Mouse (Mus musculus): Measurements from ENCODE around the gene Sh3gl3. TPM values are rescaled to one million over a fixed set of nuclear protein-coding genes. Genes with fewer than 3 reads are reported as not detected.

The Sh3gl3 gene
- polyA plus RNA-seq, 1 experiment from 2014 or later: 25.7 TPM

DNA sequence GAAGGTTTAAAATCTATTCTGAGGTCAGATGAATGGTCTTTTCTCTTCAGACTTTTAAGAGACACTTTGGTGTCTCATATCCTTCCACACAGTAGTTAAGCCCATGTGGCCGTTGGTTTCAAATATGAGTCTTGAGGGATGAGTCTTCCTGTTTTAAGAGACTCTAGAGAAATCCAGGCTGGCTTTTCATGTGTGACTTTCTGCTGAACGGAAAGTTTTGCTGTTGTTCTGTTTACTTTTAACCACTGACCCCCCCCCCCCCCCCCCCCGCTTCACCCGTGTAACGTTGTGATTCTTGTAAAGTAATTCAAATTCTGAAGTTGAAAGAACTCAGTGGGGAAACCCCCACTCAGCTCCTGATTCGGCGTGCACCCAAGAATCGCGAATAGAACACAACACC, 61.8 kb downstream of the Sh3gl3 start:
- Histone ChIP-seq H3K36me3 (no peaks in the 10 kb centered on the region), H3K4me2 (no peak overlapping the region), H3K27me3 (no peaks in the 10 kb centered on the region), H3K27ac (no peak overlapping the region), H3K9me3 (no peaks in the 10 kb centered on the region), H3K9ac (replicated peaks) (no peak overlapping the region), H3K4me3 (replicated peaks) (no peak overlapping the region), H3K4me1 (replicated peaks) (peaks cover 27% of the 10 kb centered on the region)
- no peak for ATAC-seq (ENCODE audit: insufficient number of reproducible peaks, insufficient read depth, low FRiP score, low TSS enrichment, low read depth)
- WGBS: 65% methylated on average over 9 of the region's 9 CpGs

DNA sequence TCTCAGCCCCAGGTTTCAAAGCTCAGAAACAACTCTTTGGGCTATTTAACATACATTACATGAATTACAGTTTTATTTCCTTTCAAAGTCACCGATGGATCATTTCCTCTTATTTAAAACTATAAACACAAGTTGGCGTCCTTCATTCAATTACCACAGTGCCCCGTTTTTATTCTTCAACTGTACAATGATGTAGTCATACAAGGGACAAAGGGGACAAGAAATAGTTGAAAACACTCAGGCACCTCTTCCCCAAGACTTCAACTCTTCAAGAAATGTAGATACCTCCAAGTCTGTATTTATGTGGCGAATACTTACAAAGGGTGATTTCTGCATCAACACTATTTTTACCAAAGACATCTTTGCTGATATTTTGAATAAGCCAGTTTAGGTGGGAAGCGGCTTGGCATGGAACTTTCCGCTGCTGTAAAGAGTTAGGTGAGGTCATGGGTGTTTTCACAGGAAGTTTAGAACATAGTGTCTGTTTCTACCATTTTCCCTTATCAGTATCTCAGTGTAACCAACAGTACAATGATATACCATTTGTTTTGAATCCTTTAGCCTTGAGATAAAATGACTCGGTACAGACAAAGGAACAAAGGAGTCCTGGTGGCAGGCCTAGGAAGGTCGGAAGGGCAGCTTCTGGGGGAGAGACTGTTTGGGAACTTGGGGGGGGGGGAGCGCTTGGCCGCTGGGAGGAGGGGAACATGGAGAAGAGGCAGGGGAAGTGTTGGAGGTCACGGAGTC, 62.7 kb downstream of the Sh3gl3 start:
- peaks cover 32% of the 10 kb centered on the region for H3K4me1 ChIP-seq (replicated peaks)
- H3K9ac ChIP-seq (replicated peaks): no peak overlapping the region
- ATAC-seq (ENCODE audit: insufficient number of reproducible peaks, insufficient read depth, low FRiP score, low TSS enrichment, low read depth): no peak
- no peak overlapping the region for H3K4me3 ChIP-seq (replicated peaks)
- H3K27me3 ChIP-seq: no peaks in the 10 kb centered on the region
- H3K36me3 ChIP-seq: no peaks in the 10 kb centered on the region
- WGBS: 83% methylated on average over 10 of the region's 11 CpGs
- no peaks in the 10 kb centered on the region for H3K9me3 ChIP-seq
- H3K27ac ChIP-seq: no peak overlapping the region
- no peak overlapping the region for H3K4me2 ChIP-seq

DNA sequence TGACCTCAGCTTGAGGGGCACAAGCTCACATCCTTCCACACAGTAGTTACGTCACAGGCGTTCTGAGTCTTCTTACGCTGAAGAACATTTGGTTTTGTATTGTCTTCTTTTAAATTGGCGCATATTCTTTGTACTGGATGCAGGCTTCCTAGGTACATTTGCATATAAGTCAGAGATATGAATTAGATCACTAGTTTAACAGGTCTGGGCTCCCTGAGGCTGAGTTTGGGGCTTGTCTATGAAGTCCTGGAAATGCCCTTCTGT, 63.2 kb downstream of the Sh3gl3 start:
- 93% methylated on average over 4 of the region's 4 CpGs for WGBS
- Histone ChIP-seq H3K27ac (no peak overlapping the region), H3K4me3 (replicated peaks) (no peak overlapping the region), H3K4me1 (replicated peaks) (peaks cover 30% of the 10 kb centered on the region), H3K4me2 (no peak overlapping the region), H3K9me3 (no peaks in the 10 kb centered on the region), H3K27me3 (no peaks in the 10 kb centered on the region), H3K9ac (replicated peaks) (no peak overlapping the region), H3K36me3 (no peaks in the 10 kb centered on the region)
- ATAC-seq (ENCODE audit: insufficient number of reproducible peaks, insufficient read depth, low FRiP score, low TSS enrichment, low read depth): no peak

DNA sequence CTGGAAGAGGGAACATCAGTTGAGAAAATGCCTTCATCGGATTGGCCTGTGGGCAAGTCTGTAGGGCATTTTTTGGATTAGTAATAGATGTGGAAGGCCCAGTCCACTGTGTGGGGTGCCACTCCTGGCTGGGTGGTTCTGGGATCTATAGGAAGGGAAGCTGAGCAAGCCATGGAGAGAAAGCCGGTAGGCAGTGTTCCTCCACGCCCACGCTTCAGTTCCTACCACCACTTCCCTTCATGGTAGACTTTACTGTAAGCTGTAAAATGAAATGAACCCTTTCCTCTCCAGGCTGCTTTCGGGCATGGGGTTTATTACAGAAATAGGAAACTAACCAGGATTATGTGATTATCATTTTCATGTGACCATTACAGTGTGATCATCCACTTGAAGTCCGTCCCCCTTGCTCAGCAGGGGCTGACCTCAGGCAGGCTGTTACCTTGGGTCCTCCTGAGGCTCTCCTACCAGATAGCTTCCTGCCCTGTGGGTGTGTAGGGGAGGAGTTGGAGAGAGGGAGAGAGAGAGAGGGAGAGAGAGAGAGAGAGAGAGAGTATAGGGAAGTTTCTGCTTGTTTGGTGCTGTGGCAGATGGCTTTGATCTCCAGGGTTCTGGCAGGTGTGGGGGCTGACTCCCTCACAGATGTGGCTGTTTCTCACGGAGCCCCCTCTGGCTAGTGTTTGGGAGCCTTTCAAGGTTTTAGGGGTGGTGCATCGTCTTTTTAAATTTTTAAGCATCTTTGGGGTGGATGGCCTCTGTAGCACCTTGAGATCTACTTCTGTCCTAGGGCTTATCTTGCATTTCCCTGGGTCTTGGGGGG, 67.0 kb downstream of the Sh3gl3 start:
- Histone ChIP-seq H3K9me3 (no peaks in the 10 kb centered on the region), H3K36me3 (no peaks in the 10 kb centered on the region), H3K4me3 (replicated peaks) (no peak overlapping the region), H3K27ac (0 out of 2 replicates have a peak overlapping the region, but pooled peaks have one; percentile 32), H3K27me3 (no peaks in the 10 kb centered on the region), H3K4me1 (replicated peaks) (peaks cover 10% of the 10 kb centered on the region), H3K4me2 (peak overlapping the region; percentile 15; the same call in 1 of the 2 replicates), H3K9ac (replicated peaks) (no peak overlapping the region; the same call in 1 of the 2 replicates)
- WGBS: 28% methylated on average over 8 of the region's 8 CpGs
- no peak for ATAC-seq (ENCODE audit: insufficient number of reproducible peaks, insufficient read depth, low FRiP score, low TSS enrichment, low read depth)

DNA sequence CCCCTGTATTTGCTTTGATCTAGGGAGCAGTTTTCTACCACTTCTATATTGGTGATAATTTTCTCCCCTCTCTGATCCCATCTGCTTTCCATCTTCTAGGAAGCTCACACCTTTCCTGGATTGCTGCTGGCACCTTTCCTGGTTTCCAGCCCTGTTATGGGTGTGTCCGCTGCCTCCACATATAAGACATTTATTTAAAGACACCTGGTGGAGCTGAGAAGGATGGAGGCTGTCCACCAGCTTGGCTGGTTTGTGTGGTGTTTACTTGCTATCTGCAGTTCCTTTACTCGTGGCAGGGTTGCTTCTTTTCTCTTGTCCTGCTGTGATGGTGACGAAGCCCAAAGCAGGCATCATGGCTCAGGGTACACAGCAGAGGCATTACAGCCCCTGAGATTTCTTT, 71.1 kb downstream of the Sh3gl3 start:
- Histone ChIP-seq H3K4me1 (replicated peaks) (peaks cover 19% of the 10 kb centered on the region), H3K27me3 (no peaks in the 10 kb centered on the region), H3K27ac (no peak overlapping the region), H3K9me3 (no peaks in the 10 kb centered on the region), H3K9ac (replicated peaks) (no peak overlapping the region), H3K4me2 (no peak overlapping the region), H3K4me3 (replicated peaks) (no peak overlapping the region), H3K36me3 (no peaks in the 10 kb centered on the region)
- 70% methylated on average over 3 of the region's 3 CpGs for WGBS
- ATAC-seq (ENCODE audit: insufficient number of reproducible peaks, insufficient read depth, low FRiP score, low TSS enrichment, low read depth): no peak

DNA sequence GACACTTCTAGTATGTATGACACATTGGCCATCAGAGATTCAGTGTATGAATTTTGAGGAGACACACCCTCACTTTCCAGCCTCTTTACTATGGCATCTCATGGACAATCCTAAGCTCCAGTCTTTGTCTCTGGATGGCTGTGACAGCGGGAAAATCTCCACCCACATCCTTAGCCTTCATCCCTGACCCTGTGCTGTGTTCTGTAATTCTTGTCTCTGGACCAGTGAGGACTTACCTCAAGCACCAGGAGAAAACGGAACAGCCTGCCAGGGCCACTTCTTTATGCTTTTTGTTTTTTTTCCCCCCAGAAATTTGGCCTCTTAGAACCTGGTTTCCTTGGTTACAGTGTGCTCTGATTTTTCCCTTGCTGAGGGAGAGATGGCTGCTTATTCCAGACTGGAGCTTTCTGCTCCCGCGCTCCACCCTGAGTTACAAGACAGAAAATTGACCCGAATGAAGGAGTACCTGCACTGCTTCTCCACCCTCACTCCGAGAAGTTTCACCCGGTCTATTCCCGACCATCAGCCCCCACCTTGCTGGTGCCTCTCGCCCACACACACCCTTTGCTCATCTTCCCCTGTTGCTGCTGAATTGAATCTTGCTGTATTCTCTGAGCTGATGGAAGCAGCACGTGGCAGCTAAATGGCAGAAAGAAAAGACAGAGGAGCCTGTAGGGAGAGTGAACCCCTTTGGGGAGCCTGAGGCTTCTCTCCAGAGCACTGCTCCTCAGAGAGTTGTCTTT, 75.5 kb downstream of the Sh3gl3 start:
- Histone ChIP-seq H3K4me1 (replicated peaks) (peaks cover 8% of the 10 kb centered on the region; the same call in 1 of the 2 replicates), H3K9me3 (no peaks in the 10 kb centered on the region), H3K9ac (replicated peaks) (no peak overlapping the region), H3K27ac (no peak overlapping the region), H3K36me3 (no peaks in the 10 kb centered on the region), H3K4me2 (no peak overlapping the region), H3K4me3 (replicated peaks) (no peak overlapping the region), H3K27me3 (no peaks in the 10 kb centered on the region)
- 76% methylated on average over 10 of the region's 10 CpGs for WGBS
- ATAC-seq (ENCODE audit: insufficient number of reproducible peaks, insufficient read depth, low FRiP score, low TSS enrichment, low read depth): no peak

DNA sequence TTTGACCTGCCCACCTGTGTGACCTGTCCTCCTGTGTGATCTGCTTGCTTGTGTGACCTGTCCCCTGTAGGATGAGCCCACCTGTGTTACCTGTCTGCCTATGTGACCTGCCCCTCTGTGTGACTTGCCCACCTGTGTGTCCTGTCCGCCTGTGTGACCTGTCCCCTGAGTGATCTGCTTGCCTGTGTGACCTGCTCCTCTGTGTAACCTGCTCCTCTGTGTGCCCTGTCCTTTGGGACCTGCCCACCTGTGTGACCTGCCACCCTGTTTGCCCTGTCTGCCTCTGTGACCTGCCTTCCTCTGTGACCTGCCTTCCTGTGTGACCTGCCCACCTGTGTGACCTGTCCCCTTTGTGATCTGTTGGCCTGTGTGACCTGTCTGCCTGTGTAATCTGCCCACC, 79.7 kb downstream of the Sh3gl3 start:
- Histone ChIP-seq H3K4me2 (no peak overlapping the region), H3K9ac (replicated peaks) (no peak overlapping the region), H3K4me3 (replicated peaks) (no peak overlapping the region), H3K36me3 (no peaks in the 10 kb centered on the region), H3K27ac (no peak overlapping the region), H3K9me3 (no peaks in the 10 kb centered on the region), H3K4me1 (replicated peaks) (peaks cover 8% of the 10 kb centered on the region; the same call in 1 of the 2 replicates), H3K27me3 (no peaks in the 10 kb centered on the region)
- ATAC-seq (ENCODE audit: insufficient number of reproducible peaks, insufficient read depth, low FRiP score, low TSS enrichment, low read depth): no peak
- WGBS: 61% methylated on average over 1 of the region's 1 CpGs

DNA sequence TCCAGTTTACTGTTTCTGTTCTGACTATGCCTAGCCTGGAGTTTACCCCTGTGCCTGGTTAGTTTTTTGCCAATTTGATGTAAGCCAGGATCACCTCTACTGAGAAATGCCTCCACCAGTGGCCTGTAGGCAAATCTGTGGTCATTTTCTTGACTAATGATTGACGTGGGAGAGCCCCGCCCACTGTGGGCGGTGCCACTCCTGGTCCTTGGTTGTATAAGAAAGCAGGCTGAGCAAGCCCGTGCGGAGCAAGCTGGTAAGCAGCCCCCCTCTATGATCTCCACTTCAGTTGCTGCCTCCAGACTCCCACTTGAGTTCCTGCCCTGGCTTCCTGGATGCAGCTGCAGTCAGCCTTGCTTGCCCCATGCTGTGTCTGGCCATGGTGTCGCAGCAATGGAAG, 83.3 kb downstream of the Sh3gl3 start:
- Histone ChIP-seq H3K27ac (no peak overlapping the region), H3K9ac (replicated peaks) (no peak overlapping the region), H3K27me3 (no peaks in the 10 kb centered on the region), H3K36me3 (no peaks in the 10 kb centered on the region), H3K9me3 (no peaks in the 10 kb centered on the region), H3K4me3 (replicated peaks) (no peak overlapping the region), H3K4me1 (replicated peaks) (no peaks in the 10 kb centered on the region), H3K4me2 (no peak overlapping the region)
- 75% methylated on average over 6 of the region's 6 CpGs for WGBS
- no peak for ATAC-seq (ENCODE audit: insufficient number of reproducible peaks, insufficient read depth, low FRiP score, low TSS enrichment, low read depth)

DNA sequence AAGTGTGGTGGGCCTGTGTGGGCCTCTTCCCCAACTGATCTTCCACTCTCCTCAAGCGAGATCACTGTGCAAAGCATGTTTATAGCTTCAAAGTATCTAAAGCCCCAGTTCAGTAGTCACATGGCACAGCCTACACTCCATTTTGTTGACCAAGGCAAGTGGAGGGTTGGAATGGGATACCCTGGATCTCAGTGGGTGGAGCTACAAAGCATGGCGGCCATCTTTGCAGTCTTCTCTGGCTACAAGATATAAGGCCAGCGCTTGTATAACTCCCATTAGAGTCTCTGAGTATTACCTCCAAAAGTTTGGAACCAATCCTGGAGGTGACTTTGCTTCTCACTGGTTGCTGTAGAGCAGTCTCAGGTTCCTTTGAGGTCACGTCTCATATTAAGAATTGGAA, 83.9 kb downstream of the Sh3gl3 start:
- H3K4me2 ChIP-seq: no peak overlapping the region
- H3K4me1 ChIP-seq (replicated peaks): no peaks in the 10 kb centered on the region
- H3K4me3 ChIP-seq (replicated peaks): no peak overlapping the region
- H3K27ac ChIP-seq: no peak overlapping the region
- no peak for ATAC-seq (ENCODE audit: insufficient number of reproducible peaks, insufficient read depth, low FRiP score, low TSS enrichment, low read depth)
- H3K9ac ChIP-seq (replicated peaks): no peak overlapping the region
- H3K36me3 ChIP-seq: no peaks in the 10 kb centered on the region
- 92% methylated on average over 4 of the region's 4 CpGs for WGBS
- H3K27me3 ChIP-seq: no peaks in the 10 kb centered on the region
- H3K9me3 ChIP-seq: no peaks in the 10 kb centered on the region

DNA sequence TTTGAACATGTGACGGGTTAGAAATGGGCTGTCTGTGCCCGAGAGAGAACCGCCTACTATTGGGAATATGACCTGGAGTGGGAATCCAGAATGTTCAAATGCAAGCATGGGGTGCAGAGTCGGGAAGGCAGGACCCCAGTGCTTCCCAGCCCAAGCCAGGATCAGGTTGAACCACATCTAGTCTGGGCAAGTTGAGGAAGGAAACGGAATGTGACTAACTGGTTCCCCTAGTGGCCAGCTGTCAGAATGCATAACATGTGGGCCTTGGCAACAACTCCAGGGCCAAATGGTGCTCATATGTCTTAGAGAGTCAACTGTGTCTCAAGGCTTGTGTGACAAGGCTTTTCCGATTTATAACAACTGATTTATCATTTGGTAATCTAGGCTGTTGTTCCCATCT, 86.6 kb downstream of the Sh3gl3 start:
- H3K27ac ChIP-seq: no peak overlapping the region
- H3K4me3 ChIP-seq (replicated peaks): no peak overlapping the region
- H3K36me3 ChIP-seq: no peaks in the 10 kb centered on the region
- WGBS: 74% methylated on average over 6 of the region's 6 CpGs
- no peak for ATAC-seq (ENCODE audit: insufficient number of reproducible peaks, insufficient read depth, low FRiP score, low TSS enrichment, low read depth)
- H3K4me2 ChIP-seq: no peak overlapping the region
- no peaks in the 10 kb centered on the region for H3K9me3 ChIP-seq
- no peaks in the 10 kb centered on the region for H3K27me3 ChIP-seq
- no peaks in the 10 kb centered on the region for H3K4me1 ChIP-seq (replicated peaks)
- H3K9ac ChIP-seq (replicated peaks): no peak overlapping the region

DNA sequence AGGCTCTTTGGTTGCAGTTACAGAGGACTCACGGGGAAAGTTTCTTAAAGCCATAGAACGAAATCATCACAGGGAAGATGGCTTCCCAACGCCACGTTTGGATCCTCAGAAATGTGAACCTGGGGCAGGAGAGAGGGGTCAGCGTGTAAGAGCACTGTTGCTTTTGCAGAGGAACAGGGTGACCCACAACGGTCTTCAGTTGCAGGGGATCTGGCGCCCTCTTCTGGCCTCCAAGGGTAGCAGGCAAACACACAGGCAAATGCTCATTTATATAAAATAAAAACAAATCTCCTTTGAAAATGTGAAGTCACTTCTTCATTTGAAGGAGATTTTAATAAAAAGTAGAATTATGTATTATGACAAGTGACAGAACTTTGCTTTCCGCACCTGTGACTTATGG, 89.5 kb downstream of the Sh3gl3 start:
- 18% methylated on average over 8 of the region's 8 CpGs for WGBS
- no peak overlapping the region for H3K27ac ChIP-seq
- no peak for ATAC-seq (ENCODE audit: insufficient number of reproducible peaks, insufficient read depth, low FRiP score, low TSS enrichment, low read depth)
- H3K9ac ChIP-seq (replicated peaks): no peak overlapping the region
- H3K4me2 ChIP-seq: no peak overlapping the region
- no peaks in the 10 kb centered on the region for H3K36me3 ChIP-seq
- H3K9me3 ChIP-seq: no peaks in the 10 kb centered on the region
- H3K27me3 ChIP-seq: no peaks in the 10 kb centered on the region
- no peaks in the 10 kb centered on the region for H3K4me1 ChIP-seq (replicated peaks)
- H3K4me3 ChIP-seq (replicated peaks): no peak overlapping the region

Data from limb, embryonic 12.5 days (tissue).